In genomic region chr2:37376018-37376417, GRCm38 (mm10) we compare ENCODE assay signal across 22 mouse cellular contexts. TPM values are rescaled to one million over a fixed set of nuclear protein-coding genes. Genes with fewer than 3 reads are reported as not detected.
A peak's percentile ranks its signal among the peaks of the same experiment; 100 is the strongest.
DNase-seq lines count a peak whose midpoint lies in the region; ATAC-seq lines count a peak whose summit lies in the region.
"Had no signal": no experiment of that assay in that cellular context is flagged by ENCODE, and none has a peak within 500 bp of the region (broad histone marks: within the 10 kb centered on the region; RNA-seq: fewer than 3 reads in every experiment).

No protein-coding gene starts in this region.

- no peaks in the 10 kb centered on the region for H3K27me3 ChIP-seq in liver, embryonic 11.5 days (replicated peaks; ENCODE audit: control insufficient read depth, insufficient read depth, low read length)
- no peaks in the 10 kb centered on the region for H3K27me3 ChIP-seq in liver, embryonic 12.5 days (replicated peaks)
- H3K27me3 ChIP-seq in midbrain, embryonic 15.5 days (replicated peaks) = no peaks in the 10 kb centered on the region
- H3K27me3 ChIP-seq: forebrain, embryonic 13.5 days; heart, embryonic 12.5 days had no signal

- no peak overlapping the region for H3K9ac ChIP-seq in liver, embryonic 11.5 days (ENCODE audit: low read depth, low read length)
- H3K9ac ChIP-seq in liver, embryonic 12.5 days = no peak overlapping the region
- no peak overlapping the region for H3K9ac ChIP-seq in midbrain, embryonic 15.5 days
- H3K9ac ChIP-seq: forebrain, embryonic 13.5 days; heart, embryonic 12.5 days had no signal

- H3K4me3 ChIP-seq in liver, embryonic 11.5 days (ENCODE audit: low read depth, low read length) = no peak overlapping the region
- no peak overlapping the region for H3K4me3 ChIP-seq in liver, embryonic 12.5 days
- no peak overlapping the region for H3K4me3 ChIP-seq in midbrain, embryonic 15.5 days
- H3K4me3 ChIP-seq: forebrain, embryonic 13.5 days; heart, embryonic 12.5 days had no signal

- no peak for DNase-seq in liver, embryonic 11.5 days (ENCODE audit: low spot score)
- peak; percentile 92 for DNase-seq in MEL-GATA-1-ER (ENCODE audit: extremely low read depth, low read depth)
- peak; percentile 57 for DNase-seq in fibroblast of lung, adult 2 months (ENCODE audit: low read depth)
- no peak for DNase-seq in left cerebral cortex, postnatal 14 days (ENCODE audit: low spot score in 2 of 2)
- no peak for DNase-seq in left cerebral cortex, postnatal 25 days (ENCODE audit: low spot score in 2 of 2)
- DNase-seq: adrenal gland, postnatal 36 days; cerebellum, adult 9-11 months; gastrocnemius, postnatal 25 days; kidney, postnatal 25 days; lung, postnatal 14 days; thymus, postnatal 4 days had no signal

- H3K9me3 ChIP-seq in liver, embryonic 11.5 days (ENCODE audit: control insufficient read depth, low read length) = no peaks in the 10 kb centered on the region
- H3K9me3 ChIP-seq in liver, embryonic 12.5 days (replicated peaks) = no peaks in the 10 kb centered on the region
- no peaks in the 10 kb centered on the region for H3K9me3 ChIP-seq in midbrain, embryonic 15.5 days
- H3K9me3 ChIP-seq: forebrain, embryonic 13.5 days; heart, embryonic 12.5 days had no signal

- no peak overlapping the region for H3K4me2 ChIP-seq in liver, embryonic 11.5 days
- no peak overlapping the region for H3K4me2 ChIP-seq in liver, embryonic 12.5 days
- H3K4me2 ChIP-seq in midbrain, embryonic 15.5 days = no peak overlapping the region
- H3K4me2 ChIP-seq: forebrain, embryonic 13.5 days; heart, embryonic 12.5 days had no signal

- 0 out of 2 replicates have a peak, but pooled peaks have one; percentile 53 for ATAC-seq in liver, embryonic 11.5 days (replicated peaks; ENCODE audit: low FRiP score)
- ATAC-seq in liver, embryonic 12.5 days = no peak
- no peak for ATAC-seq in midbrain, embryonic 15.5 days (replicated peaks)
- ATAC-seq: forebrain, embryonic 13.5 days; hindbrain, embryonic 16.5 days; intestine, postnatal 0 days had no signal

- H3K27ac ChIP-seq in liver, embryonic 11.5 days (ENCODE audit: low read depth, low read length) = no peak overlapping the region
- no peak overlapping the region for H3K27ac ChIP-seq in liver, embryonic 12.5 days
- H3K27ac ChIP-seq in midbrain, embryonic 15.5 days = no peak overlapping the region
- H3K27ac ChIP-seq: forebrain, embryonic 13.5 days had no signal

- WGBS in liver, embryonic 11.5 days = 62% methylated on average over 1 of the region's 1 CpGs
- WGBS in liver, embryonic 12.5 days (ENCODE audit: insufficient replicate concordance) = 19% methylated on average over 1 of the region's 1 CpGs
- WGBS in midbrain, embryonic 15.5 days = 98% methylated on average over 1 of the region's 1 CpGs

- no peaks in the 10 kb centered on the region for H3K4me1 ChIP-seq in liver, embryonic 11.5 days (replicated peaks; ENCODE audit: control insufficient read depth, insufficient read depth, low read length)
- peaks cover 3% of the 10 kb centered on the region; the same call in 1 of the 2 replicates for H3K4me1 ChIP-seq in liver, embryonic 12.5 days
- no peaks in the 10 kb centered on the region for H3K4me1 ChIP-seq in midbrain, embryonic 15.5 days
- H3K4me1 ChIP-seq: forebrain, embryonic 13.5 days; heart, embryonic 12.5 days had no signal

- peaks cover 2% of the 10 kb centered on the region; the same call in 1 of the 2 replicates for H3K36me3 ChIP-seq in liver, embryonic 11.5 days (ENCODE audit: control insufficient read depth, insufficient read depth, low read length)
- H3K36me3 ChIP-seq in liver, embryonic 12.5 days = peaks cover 54% of the 10 kb centered on the region
- H3K36me3 ChIP-seq in midbrain, embryonic 15.5 days (replicated peaks) = peaks cover 18% of the 10 kb centered on the region

- intact Hi-C loops in left cerebral cortex, postnatal 14 days (cut with DNase I) = no loop called here
- intact Hi-C loops in left cerebral cortex, postnatal 25 days (cut with DNase I) = no loop called here

RNA-seq across cellular contexts. Expression of gene Pdcl, which starts 16.9 kb away (rescaled TPM):
- polyA plus RNA-seq in liver, embryonic 11.5 days (2014; fragmentation: Nextera tagmentation; extraction: Ambion mirVana) = 26.0 and 30.3 TPM in 2 replicates
- 16.1 and 16.3 TPM in 2 replicates for polyA plus RNA-seq in liver, embryonic 12.5 days (2016; fragmentation: Nextera tagmentation; extraction: Ambion mirVana)
- 53.0 and 53.6 TPM in 2 replicates for polyA plus RNA-seq in midbrain, embryonic 15.5 days (2015; fragmentation: Nextera tagmentation; extraction: Ambion mirVana)
- total RNA-seq in left cerebral cortex, postnatal 14 days (2021) = 10 to 100 TPM; 22.4 to 25.2 TPM
- total RNA-seq in left cerebral cortex, postnatal 25 days (2021) = 10 to 100 TPM; 23.8 to 26.3 TPM

RNA-seq across cellular contexts. Expression of gene Rc3h2, which starts 46.7 kb away (rescaled TPM):
- 7.2 and 8.8 TPM in 2 replicates for polyA plus RNA-seq in liver, embryonic 11.5 days (2014; fragmentation: Nextera tagmentation; extraction: Ambion mirVana)
- 7.0 and 7.7 TPM in 2 replicates for polyA plus RNA-seq in liver, embryonic 12.5 days (2016; fragmentation: Nextera tagmentation; extraction: Ambion mirVana)
- polyA plus RNA-seq in midbrain, embryonic 15.5 days (2015; fragmentation: Nextera tagmentation; extraction: Ambion mirVana) = 20.6 and 21.7 TPM in 2 replicates
- total RNA-seq in left cerebral cortex, postnatal 14 days (2021) = 10 to 100 TPM; 81.1 to 92.8 TPM
- total RNA-seq in left cerebral cortex, postnatal 25 days (2021) = 10 to 100 TPM; 84.5 to 97.3 TPM

RNA-seq across cellular contexts. Expression of gene Olfr368, which starts 49.7 kb away (rescaled TPM):
- polyA plus RNA-seq in liver, embryonic 11.5 days (2014; fragmentation: Nextera tagmentation; extraction: Ambion mirVana) = not detected in 2 replicates
- polyA plus RNA-seq in liver, embryonic 12.5 days (2016; fragmentation: Nextera tagmentation; extraction: Ambion mirVana) = not detected in 2 replicates
- not detected in 2 replicates for polyA plus RNA-seq in midbrain, embryonic 15.5 days (2015; fragmentation: Nextera tagmentation; extraction: Ambion mirVana)
- total RNA-seq in left cerebral cortex, postnatal 14 days (2021) = not detected
- not detected for total RNA-seq in left cerebral cortex, postnatal 25 days (2021)
- total RNA-seq: adrenal gland, postnatal 36 days; gastrocnemius, postnatal 25 days; heart, postnatal 25 days; layer of hippocampus, postnatal 10 days; left cerebral cortex, postnatal 36 days had no signal
- polyA plus RNA-seq: forebrain, embryonic 13.5 days; heart, embryonic 12.5 days; hindbrain, embryonic 16.5 days; intestine, postnatal 0 days; liver, embryonic 16.5 days; neural tube, embryonic 14.5 days had no signal

Comparison
In these comparisons a context has a peak if more than half of its experiments do, and no peak if none do; other contexts are left out.
1. DNase-seq: peak in MEL-GATA-1-ER (single experiment) and fibroblast of lung, adult 2 months (single experiment); none in liver, embryonic 11.5 days (single experiment), left cerebral cortex, postnatal 14 days (0 of 2) and left cerebral cortex, postnatal 25 days (0 of 2).